Mouse (Mus musculus): ENCODE results near the gene Smarcd2. TPM values are rescaled to one million over a fixed set of nuclear protein-coding genes. Genes with fewer than 3 reads are reported as not detected.

Gene Smarcd2
- polyA plus RNA-seq, 1 experiment from 2014 or later, result 37.1 TPM

DNA sequence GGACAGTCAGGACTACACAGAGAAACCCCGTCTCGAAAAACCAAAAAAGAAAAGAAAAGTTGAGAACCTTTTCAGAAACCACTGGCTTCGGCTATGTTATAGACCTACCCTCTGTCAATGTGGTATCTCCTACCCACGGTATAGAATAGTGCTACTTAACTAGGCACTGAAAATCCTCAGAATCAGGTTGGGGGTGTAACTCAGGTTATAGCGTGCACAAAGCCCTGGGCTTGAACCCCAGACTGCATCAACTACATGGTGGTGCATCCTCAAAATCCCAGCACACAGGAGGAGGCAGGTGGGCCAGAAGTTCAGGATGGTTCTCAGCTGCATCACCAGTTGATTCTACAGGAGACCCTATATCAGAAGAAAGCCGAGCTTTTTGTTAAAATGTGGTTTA is 1.0 kb upstream of the Smarcd2 start:
- H3K9me3 ChIP-seq, result no peaks in the 10 kb centered on the region
- H3K27ac ChIP-seq (replicated peaks), result peak overlapping the region; percentile 98; the same call in 1 of the 2 replicates
- peaks cover 60% of the 10 kb centered on the region for H3K4me1 ChIP-seq
- DNase-seq (ENCODE audit: low spot score), result no peak
- WGBS, result 92% methylated on average over 6 of the region's 6 CpGs
- 0 out of 2 replicates have a peak, but pooled peaks cover 11% of the 10 kb centered on the region for H3K27me3 ChIP-seq (replicated peaks; ENCODE audit: low read depth, poor library complexity, severe bottlenecking)
- peak overlapping the region; percentile 99 for H3K4me3 ChIP-seq
- H3K36me3 ChIP-seq (replicated peaks), result peaks cover 8% of the 10 kb centered on the region

DNA sequence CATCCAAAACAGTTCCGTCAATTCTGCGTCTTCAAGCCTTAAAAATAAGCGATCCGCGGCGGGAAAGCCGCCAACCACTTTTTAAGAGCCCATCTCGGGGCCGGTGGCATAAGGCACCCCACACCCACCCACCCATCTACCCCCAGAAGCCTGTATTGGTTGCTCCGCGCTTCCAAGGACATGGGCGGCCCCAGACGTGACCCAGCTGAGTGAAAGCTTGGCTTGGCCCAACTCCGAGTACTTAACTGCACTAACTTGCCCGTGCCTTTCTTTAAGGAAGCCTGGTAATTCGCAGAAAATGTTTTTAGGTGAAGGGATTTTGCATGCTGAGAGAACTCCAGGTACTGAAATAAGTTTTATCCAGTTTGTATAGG is 526 bp upstream of the Smarcd2 start:
- H3K9me3 ChIP-seq, result no peaks in the 10 kb centered on the region
- peaks cover 14% of the 10 kb centered on the region for H3K36me3 ChIP-seq (replicated peaks)
- no peak for DNase-seq (ENCODE audit: low spot score)
- WGBS, result 18% methylated on average over 16 of the region's 16 CpGs
- peak overlapping the region; percentile 98 for H3K27ac ChIP-seq (replicated peaks)
- H3K4me1 ChIP-seq, result peaks cover 65% of the 10 kb centered on the region
- peak overlapping the region; percentile 99 for H3K4me3 ChIP-seq
- H3K27me3 ChIP-seq (replicated peaks; ENCODE audit: low read depth, poor library complexity, severe bottlenecking), result 0 out of 2 replicates have a peak, but pooled peaks cover 9% of the 10 kb centered on the region

DNA sequence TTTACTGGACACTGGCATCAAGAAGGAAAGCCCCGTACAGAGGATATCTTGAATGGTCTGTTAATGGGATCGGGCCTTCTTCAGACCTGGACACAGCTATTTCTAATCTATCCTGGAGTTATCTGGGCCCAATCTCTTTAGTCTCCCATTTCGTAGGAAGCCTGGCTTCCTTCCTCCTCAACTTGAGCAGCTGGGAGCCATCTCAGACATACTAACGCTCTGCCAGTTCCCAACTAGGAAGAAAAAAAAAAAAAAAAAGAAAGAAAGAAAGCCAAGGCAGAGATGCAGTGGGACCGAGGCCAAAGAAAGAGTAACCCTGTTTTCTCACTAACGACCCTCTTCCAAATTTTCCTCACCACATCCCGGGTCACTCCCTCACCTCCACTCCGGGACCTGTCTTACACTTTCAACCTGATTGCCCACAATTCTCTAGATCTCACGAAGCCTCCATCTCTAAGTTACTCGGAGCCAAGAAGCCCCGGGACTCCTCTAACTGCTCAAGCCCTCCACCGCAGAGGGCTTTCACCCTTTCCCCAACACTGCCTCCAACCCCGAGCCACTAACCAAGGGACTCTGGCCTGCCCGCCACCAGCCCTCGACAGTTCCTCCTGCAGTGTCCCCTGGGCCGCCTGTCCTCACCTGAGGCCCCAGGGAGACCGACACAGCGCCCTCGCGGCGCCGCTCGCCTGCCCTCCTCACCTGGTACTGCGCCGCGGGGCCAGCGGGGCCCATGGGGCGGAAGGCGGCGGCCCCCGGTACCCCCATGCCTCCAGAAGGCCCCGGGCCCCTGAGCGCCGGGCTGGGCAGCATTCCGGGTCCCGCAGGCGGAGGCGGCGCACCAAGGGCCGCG is 753 bp downstream of the Smarcd2 start:
- peak overlapping the region; percentile 98 for H3K27ac ChIP-seq (replicated peaks)
- no peaks in the 10 kb centered on the region for H3K9me3 ChIP-seq
- H3K4me1 ChIP-seq, result peaks cover 77% of the 10 kb centered on the region
- peak overlapping the region; percentile 99 for H3K4me3 ChIP-seq
- 2% methylated on average over 41 of the region's 41 CpGs for WGBS
- no peak for DNase-seq (ENCODE audit: low spot score)
- H3K27me3 ChIP-seq (replicated peaks; ENCODE audit: low read depth, poor library complexity, severe bottlenecking), result no peaks in the 10 kb centered on the region
- H3K36me3 ChIP-seq (replicated peaks), result peaks cover 25% of the 10 kb centered on the region

DNA sequence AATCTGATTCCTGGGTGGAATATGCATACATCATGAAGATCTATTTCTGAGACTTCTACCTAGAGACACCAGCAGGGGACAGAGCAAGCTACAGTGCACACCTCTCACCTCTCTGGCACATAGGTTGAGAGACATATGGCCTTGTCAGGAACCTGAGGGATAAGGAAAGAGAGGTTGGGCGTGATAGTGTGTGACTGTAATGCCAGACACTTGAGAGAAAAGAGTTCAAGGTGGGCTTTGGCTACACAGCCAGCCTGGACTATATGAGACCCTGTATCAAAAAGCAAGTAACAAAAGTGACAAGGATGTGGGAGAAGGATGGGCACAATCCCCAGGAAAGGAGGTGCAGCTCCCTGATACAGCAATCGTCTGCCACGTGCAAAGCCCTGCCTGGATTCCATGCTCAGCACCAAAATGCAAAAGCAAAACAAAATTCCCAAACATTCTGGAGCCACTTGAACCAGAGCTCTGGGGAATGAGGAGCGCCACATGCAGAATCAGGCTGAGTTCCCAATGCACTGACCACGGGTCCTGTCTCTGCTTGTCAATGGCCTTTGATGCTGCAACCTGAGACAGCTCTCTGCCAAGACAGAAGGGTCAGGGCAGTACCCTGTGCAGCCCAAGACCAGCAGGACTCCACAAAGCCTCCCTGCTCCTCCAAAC is 1.5 kb downstream of the Smarcd2 start:
- Histone ChIP-seq H3K36me3 (replicated peaks) (peaks cover 33% of the 10 kb centered on the region), H3K27ac (replicated peaks) (peak overlapping the region; percentile 98), H3K4me3 (peak overlapping the region; percentile 99), H3K4me1 (peaks cover 72% of the 10 kb centered on the region), H3K9me3 (no peaks in the 10 kb centered on the region), H3K27me3 (replicated peaks; ENCODE audit: low read depth, poor library complexity, severe bottlenecking) (no peaks in the 10 kb centered on the region)
- WGBS, result 44% methylated on average over 5 of the region's 5 CpGs
- DNase-seq (ENCODE audit: low spot score), result peak; percentile 40

DNA sequence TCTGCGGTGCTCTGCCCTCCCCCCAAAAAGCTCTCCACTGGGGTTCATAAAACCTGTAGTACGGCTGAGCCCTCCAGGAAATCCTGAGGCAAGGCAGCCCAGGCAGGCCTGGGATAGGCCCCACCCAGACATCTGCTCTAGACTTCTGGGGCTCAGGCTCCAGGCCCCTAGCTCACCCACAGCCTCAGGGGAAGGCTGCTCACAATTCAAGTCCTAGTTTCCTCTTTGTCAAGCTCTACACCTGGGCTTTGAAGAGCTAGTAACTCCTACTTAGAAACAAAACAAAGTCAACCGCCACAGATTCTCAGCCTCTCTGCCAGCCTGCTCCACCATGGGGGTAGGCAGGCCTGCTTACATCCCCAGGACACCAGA is 3.7 kb downstream of the Smarcd2 start:
- Histone ChIP-seq H3K4me1 (peaks cover 55% of the 10 kb centered on the region), H3K36me3 (replicated peaks) (peaks cover 55% of the 10 kb centered on the region), H3K4me3 (peak overlapping the region; percentile 33), H3K27me3 (replicated peaks; ENCODE audit: low read depth, poor library complexity, severe bottlenecking) (no peaks in the 10 kb centered on the region), H3K9me3 (no peaks in the 10 kb centered on the region), H3K27ac (replicated peaks) (peak overlapping the region; percentile 77)
- no peak for DNase-seq (ENCODE audit: low spot score)
- 53% methylated on average over 3 of the region's 3 CpGs for WGBS

DNA sequence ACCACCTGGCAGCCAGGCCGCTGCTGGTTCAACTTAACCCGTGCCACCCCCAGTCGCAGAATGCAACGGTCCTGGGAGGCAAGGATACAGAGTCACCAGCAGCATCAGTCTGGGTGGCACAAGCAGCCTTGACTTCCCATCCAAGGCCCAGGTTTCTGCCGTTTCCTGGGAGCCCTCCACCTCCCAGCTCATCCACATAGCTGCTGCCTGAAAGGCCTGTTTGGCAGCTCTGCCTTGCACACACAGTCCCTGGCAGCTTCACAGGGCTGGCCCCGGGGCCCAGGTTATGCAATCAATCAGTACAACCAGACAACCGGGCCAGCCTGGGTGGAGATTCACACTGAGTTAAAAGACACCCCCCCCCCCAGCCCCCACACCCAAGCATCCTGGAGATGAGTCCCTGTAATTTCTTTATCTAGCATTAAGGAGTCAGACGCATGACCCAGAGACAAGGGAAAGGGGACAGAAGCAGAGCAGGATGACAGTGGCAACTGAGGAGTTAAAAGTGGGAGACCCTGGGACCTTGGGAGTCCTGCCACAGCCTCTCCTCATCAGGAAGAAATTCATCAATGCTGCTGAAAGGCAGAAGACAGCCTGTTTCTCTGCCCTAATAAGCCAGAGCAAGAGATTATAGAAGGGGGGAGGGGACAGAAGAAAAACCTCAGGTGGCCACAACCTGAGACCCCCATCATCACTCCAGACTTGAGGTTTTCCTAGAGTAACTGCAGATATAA is 4.3 kb downstream of the Smarcd2 start:
- H3K9me3 ChIP-seq, result no peaks in the 10 kb centered on the region
- peaks cover 60% of the 10 kb centered on the region for H3K36me3 ChIP-seq (replicated peaks)
- WGBS, result 61% methylated on average over 8 of the region's 8 CpGs
- no peaks in the 10 kb centered on the region for H3K27me3 ChIP-seq (replicated peaks; ENCODE audit: low read depth, poor library complexity, severe bottlenecking)
- peak overlapping the region; percentile 33 for H3K4me3 ChIP-seq
- DNase-seq (ENCODE audit: low spot score), result no peak
- H3K4me1 ChIP-seq, result peaks cover 51% of the 10 kb centered on the region
- peak overlapping the region; percentile 77 for H3K27ac ChIP-seq (replicated peaks)

DNA sequence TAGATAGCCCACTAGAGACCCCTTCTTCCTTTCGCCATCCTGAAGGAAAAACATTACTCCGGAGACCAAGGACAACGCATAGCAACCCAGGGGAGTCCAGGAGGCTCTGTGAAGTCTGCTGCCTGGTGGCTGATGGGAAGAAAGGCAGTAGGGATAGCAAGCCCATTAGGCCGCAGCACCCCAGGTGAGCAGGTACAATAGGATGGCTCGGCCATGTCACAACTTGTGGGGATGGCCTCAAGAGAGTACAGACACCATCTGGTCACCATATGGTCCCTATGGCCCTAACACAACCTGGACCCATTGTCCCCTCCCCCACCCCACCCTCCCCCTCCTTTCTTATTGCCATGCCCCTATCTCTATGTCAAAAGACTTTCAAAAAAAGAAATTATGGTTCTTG is 4.9 kb downstream of the Smarcd2 start:
- no peaks in the 10 kb centered on the region for H3K9me3 ChIP-seq
- peaks cover 67% of the 10 kb centered on the region for H3K36me3 ChIP-seq (replicated peaks)
- peak overlapping the region; percentile 33; the same call in 1 of the 2 replicates for H3K4me3 ChIP-seq
- H3K27ac ChIP-seq (replicated peaks), result peak overlapping the region; percentile 77
- peaks cover 45% of the 10 kb centered on the region for H3K4me1 ChIP-seq
- WGBS, result 78% methylated on average over 5 of the region's 5 CpGs
- no peak for DNase-seq (ENCODE audit: low spot score)
- H3K27me3 ChIP-seq (replicated peaks; ENCODE audit: low read depth, poor library complexity, severe bottlenecking), result no peaks in the 10 kb centered on the region

DNA sequence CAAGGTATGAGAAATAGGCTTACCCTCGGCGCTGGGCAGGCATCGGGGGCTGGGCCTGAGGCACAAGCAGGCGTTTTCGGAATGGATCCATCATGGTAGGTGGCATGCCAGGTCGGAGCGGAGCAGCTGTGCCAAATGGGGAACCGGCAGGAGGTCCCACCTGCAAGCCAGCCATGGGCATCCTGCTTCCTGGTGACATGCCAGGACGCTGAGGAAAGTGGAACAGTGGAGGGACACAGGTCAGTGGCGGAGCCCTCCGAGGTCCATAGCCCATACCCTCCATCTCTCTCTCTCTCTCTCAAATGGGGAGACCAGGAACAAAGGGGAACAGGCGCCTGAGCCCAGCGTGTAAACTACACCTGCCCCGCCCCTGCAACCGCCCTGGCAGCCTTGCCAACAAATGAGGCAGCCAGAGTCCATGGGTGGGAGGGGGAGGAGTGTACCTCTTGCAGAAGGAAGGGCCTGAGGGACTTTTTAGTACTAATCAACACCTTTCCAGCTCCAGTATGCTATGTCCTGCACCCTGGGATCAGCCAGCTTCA is 5.4 kb downstream of the Smarcd2 start:
- Histone ChIP-seq H3K4me3 (peak overlapping the region; percentile 17; the same call in 1 of the 2 replicates), H3K27me3 (replicated peaks; ENCODE audit: low read depth, poor library complexity, severe bottlenecking) (no peaks in the 10 kb centered on the region), H3K4me1 (peaks cover 43% of the 10 kb centered on the region), H3K27ac (replicated peaks) (peak overlapping the region; percentile 77; the same call in 1 of the 2 replicates), H3K36me3 (replicated peaks) (peaks cover 72% of the 10 kb centered on the region), H3K9me3 (no peaks in the 10 kb centered on the region)
- no peak for DNase-seq (ENCODE audit: low spot score)
- 80% methylated on average over 15 of the region's 15 CpGs for WGBS

DNA sequence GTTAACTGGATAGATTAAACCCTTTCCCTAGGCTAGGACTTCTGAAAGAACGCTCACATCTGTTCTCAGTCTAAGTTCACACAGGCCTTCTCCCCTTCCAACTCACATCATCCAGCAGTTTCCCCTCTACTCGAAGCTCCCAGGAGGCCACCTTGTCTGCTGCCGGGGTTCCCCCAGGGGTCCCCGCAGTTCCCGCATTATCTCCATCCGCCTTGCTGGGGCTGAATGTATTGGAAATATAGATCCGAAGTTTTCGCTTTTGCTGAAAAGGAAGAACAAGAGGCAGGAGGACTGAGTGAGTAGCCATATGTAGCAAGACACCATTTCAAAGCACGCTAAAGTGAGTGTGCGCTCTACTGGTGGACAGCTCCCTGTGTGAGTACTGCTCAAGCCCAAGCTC is 6.3 kb downstream of the Smarcd2 start:
- Histone ChIP-seq H3K4me1 (peaks cover 39% of the 10 kb centered on the region), H3K4me3 (no peak overlapping the region), H3K36me3 (replicated peaks) (peaks cover 81% of the 10 kb centered on the region), H3K27me3 (replicated peaks; ENCODE audit: low read depth, poor library complexity, severe bottlenecking) (no peaks in the 10 kb centered on the region), H3K9me3 (no peaks in the 10 kb centered on the region), H3K27ac (replicated peaks) (no peak overlapping the region)
- no peak for DNase-seq (ENCODE audit: low spot score)
- 94% methylated on average over 10 of the region's 10 CpGs for WGBS

DNA sequence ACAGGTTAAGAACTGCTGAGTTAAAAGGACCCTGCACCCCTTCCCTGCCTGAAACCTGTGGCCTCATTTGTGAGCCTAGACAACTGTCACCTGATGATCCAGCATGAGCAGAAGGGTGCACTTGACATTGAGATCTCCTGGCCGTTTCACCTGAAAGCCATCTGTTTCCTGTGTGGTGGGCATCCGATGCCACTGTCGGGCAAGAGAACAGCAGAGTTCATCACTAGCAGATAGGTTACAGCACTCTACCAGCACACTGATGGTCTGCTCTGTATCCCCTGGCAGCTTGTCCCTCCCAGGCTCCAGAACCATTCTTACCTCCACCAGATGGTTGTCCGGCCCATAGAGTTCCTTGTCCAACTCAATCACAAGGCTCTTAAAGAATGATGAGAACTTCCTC is 7.2 kb downstream of the Smarcd2 start:
- DNase-seq (ENCODE audit: low spot score), result no peak
- Histone ChIP-seq H3K27ac (replicated peaks) (no peak overlapping the region), H3K27me3 (replicated peaks; ENCODE audit: low read depth, poor library complexity, severe bottlenecking) (no peaks in the 10 kb centered on the region), H3K9me3 (no peaks in the 10 kb centered on the region), H3K4me1 (peaks cover 31% of the 10 kb centered on the region), H3K36me3 (replicated peaks) (peaks cover 89% of the 10 kb centered on the region), H3K4me3 (no peak overlapping the region)
- 94% methylated on average over 4 of the region's 4 CpGs for WGBS

DNA sequence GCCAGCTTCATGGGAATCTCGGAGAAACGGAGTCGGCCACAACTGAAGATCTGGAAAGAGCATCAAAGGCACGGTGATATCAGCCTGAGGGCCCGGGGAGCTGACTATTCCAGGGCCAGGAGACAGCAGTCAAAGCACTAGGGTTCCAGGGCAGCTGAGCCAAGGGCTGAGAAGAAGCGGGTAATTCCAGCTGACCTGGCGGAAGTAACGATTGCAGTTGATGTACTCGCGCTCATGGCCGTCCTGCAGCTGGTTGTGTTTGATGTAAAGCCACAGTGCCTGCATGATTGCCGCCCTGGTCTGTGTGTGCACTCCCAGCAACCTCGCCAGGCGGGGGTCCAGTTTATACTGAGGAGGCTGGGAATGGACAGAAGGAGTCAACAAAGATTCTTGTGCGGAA is 7.8 kb downstream of the Smarcd2 start:
- no peak for DNase-seq (ENCODE audit: low spot score)
- H3K27ac ChIP-seq (replicated peaks), result no peak overlapping the region
- peaks cover 25% of the 10 kb centered on the region for H3K4me1 ChIP-seq
- H3K27me3 ChIP-seq (replicated peaks; ENCODE audit: low read depth, poor library complexity, severe bottlenecking), result no peaks in the 10 kb centered on the region
- peaks cover 89% of the 10 kb centered on the region for H3K36me3 ChIP-seq (replicated peaks)
- 95% methylated on average over 15 of the region's 15 CpGs for WGBS
- no peaks in the 10 kb centered on the region for H3K9me3 ChIP-seq
- no peak overlapping the region for H3K4me3 ChIP-seq

DNA sequence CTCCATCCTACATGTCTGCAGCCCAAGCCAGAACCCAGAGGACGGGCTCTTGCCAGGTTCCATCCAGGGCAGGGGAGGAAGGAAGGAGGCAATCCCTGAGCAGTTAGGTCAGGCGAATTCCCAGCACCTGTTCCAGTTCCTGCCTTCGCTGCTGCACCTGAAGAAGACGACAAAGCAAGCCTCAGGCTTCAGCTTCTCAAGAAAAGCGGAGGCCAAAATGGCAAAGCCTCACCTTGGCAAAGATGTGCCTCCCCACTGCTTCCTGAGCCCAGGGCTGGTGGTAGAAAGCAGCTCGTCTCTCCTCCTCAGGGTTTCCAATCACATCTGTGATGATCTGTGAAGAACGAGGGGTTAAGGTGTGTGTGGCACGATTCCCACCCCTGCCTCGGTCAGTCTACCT is 8.8 kb downstream of the Smarcd2 start:
- H3K4me3 ChIP-seq, result no peak overlapping the region
- no peak overlapping the region for H3K27ac ChIP-seq (replicated peaks)
- DNase-seq (ENCODE audit: low spot score), result no peak
- H3K36me3 ChIP-seq (replicated peaks), result peaks cover 99% of the 10 kb centered on the region
- no peaks in the 10 kb centered on the region for H3K27me3 ChIP-seq (replicated peaks; ENCODE audit: low read depth, poor library complexity, severe bottlenecking)
- 93% methylated on average over 9 of the region's 9 CpGs for WGBS
- no peaks in the 10 kb centered on the region for H3K9me3 ChIP-seq
- peaks cover 19% of the 10 kb centered on the region for H3K4me1 ChIP-seq

All from embryonic facial prominence, embryonic 10.5 days (tissue).